Mouse (Mus musculus): Measurements from ENCODE around the gene Zfp551.

DNA sequence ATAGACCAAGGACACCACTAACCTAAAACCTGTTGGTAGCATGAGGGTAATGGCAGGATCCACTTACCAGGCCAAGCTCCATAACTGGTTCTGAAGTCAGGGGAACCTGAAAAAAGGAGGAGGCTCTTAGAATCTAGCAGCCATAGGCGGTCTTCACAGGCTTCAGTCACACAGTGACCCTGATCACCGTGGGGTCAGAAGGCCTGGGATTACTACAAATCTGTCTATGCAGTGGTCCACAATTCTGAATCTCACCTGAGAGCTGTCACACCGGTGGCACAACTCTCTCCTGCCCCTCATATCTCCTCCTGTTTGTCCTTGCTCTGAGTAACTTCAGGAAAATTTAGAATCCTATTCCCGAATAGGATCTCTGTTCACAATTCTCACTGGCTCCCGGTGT lies 810 bp downstream of the Zfp551 start:
- TF ChIP-seq POLR2A (IDR thresholded peaks at IDR 0.05; ENCODE audit: borderline replicate concordance, control insufficient read depth, low read depth, low read length) (no peak), CTCF (IDR thresholded peaks at IDR 0.05; ENCODE audit: control insufficient read depth, insufficient read depth, low read length) (no peak)

Measured in bone marrow, adult 2 months (tissue).